Mouse (Mus musculus): ENCODE measurements around the gene Smurf2.
A peak's percentile ranks its signal among the peaks of the same experiment; 100 is the strongest.

The Smurf2 gene

DNA sequence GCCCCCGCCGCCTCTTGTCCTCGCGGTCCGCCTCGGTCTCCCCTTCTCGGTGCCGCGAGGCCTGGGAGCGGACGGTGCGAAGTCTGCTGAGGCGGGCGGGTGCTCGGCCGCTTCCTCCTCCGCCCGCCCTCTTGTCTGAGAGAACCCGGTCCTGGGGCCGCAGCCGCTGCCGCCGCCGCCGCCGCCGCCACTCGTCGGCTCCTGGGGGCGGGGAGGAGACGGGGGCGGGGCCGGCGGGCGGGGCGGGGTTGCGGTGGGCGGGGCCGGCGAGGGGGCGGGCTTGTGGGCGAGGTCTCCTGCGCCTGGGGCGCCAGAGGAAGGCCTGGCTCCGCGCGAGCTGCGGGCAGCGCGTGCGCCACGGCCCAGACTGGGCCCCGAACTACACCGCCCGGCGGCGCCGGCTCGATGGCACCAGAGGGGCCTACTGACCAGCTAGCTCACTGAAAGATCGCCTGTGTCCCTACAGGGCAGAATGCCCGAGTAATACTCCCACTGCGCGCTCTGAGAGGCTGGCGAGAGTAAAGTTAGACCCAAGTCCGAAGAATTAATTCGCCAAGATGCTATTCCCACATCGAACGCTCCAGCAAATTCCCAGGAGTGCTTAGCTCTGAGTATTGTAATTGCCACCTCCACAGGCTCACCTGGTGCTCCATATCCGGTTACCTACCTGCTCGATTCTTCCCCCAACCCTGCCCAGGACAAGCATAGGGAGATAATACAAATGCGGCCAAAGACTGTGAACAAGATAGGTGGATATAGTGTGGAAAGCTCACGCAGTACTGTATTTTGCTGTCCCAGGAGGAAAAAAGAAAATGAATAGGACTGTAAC lies at the start of gene Smurf2:
Gene Smurf2, minus strand, starts transcription at position 165 of the 829 bp plus-strand sequence.
- DNase-seq (ENCODE audit: low read depth, low spot score), result peak; percentile 62

DNA sequence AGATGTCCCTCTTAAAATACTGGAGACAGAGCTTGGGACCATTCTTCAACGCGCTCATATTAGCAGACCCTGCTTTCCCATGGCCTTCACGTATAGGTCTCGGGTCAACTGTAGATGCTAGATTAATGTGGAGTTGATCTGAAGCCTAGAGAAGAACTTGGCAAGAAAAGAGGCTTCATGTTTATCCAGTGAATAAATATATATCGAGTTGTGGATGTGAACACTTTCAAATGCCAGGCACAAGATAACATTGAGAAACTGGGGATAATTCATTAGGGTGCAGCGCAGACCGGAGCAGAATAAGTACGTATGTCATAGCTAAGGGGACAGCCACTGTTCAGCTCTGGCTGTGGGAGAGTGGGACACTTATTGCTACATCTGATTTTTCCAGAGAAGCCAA lies 49.3 kb upstream of the Smurf2 start:
- no peak for DNase-seq (ENCODE audit: low read depth, low spot score)

DNA sequence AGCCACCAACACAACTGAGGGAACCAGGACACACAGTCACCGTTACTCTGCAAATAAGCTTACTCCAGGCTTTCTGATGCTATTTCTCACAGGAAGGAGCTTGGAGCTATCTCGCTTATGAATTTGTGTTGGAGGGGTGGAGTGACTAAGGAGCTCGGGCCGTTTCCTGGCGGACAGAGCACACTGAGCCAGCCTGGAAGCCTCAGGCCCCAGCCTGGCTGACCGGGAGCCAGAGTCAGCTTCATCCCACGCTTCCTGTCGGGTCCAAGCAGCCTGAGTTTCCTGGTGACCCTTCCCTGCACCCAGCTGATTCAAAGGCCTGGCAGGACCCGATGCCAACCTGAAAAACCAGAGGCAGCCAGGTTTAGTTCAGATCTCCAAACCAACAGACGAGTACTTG lies 47.1 kb upstream of the Smurf2 start:
- no peak for DNase-seq (ENCODE audit: low read depth, low spot score)

DNA sequence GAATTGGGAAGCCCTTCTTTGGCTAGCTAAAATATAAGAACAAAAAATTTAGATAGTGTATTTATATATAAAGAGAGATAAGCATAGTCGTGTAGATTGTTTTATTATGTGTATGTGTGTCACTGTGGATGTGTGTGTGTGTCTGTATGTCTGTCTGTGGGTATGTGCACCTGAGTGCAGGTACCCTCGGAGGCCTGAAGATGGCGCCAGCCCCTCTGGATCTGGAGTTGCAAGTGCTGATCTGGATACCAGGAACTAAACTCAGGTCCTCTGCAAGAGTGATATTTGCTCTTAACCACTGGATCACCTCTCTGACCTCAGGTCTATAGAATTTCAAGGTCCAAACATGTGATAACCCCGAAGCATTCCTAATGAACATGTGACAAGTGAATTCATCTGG lies 45.4 kb upstream of the Smurf2 start:
- DNase-seq (ENCODE audit: low read depth, low spot score), result no peak

DNA sequence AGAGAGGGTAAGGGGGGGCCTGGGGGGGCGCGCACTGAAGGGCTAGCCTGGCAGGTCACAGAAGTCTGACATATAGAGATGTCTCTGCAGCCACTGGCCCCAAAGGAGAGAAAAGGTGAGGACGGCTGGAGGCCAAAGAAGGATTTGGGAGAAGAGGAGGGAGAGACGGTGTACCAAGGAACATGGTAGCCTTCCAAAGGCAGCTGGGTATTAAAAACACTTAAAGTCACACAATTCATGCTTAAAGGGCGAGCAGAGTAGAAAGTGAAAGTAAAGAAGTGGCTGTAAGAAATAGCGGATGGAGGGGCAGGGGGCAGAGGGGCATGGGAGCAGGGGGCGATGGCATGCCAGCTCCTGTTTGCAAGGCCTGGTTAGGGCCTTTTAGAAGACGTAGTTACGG lies 41.8 kb upstream of the Smurf2 start:
- DNase-seq (ENCODE audit: low read depth, low spot score), result no peak

DNA sequence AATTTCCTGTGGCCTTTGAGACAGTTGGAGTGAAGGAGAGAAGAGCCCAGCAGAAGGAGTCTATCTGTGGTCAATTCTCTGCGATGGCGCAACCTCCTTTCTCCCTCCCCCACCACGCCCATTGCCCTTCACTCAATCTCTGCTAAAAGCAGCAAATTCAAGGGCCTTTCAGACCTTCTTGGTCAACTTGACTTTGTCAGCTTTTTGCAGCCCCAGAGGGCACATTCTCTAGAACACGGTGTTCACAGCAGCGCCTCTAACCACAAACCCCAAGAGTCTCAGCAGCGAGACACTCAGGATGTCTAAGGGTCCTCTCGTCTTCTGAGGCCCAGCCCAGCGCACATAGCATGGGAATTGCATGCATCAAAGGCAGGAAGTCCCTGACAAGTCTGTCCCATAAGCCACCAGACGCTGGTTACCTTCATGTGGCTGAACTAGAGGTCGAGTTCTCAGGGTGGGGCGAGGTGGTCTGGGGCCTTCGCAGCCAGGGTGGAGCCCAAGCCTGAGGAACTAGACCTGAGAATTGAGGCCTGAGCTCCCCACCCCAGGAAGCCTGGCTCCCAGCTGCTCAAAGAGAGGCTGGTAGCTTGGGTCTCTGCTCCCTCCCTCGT lies 41.1 kb upstream of the Smurf2 start:
- no peak for DNase-seq (ENCODE audit: low read depth, low spot score)

DNA sequence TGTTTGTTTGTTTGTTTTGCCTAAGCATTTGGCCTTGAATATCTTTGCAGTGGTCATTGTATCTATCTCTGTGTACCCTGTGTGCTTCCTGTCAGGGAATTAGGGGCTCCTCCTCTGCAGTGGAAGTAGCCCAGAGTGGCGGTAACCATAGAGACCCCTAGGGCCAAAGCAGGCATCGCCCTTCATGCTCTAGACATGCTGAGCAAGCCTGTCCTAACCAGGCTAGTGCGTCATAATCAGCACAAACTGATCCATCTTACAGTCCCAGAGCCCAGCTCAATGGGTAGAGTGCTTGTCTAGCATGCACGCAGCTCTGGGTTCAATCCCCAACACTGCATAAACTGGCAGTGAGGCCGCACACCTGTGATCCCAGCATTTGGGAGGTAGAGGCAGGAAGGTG lies 38.6 kb upstream of the Smurf2 start:
- DNase-seq (ENCODE audit: low read depth, low spot score), result no peak

DNA sequence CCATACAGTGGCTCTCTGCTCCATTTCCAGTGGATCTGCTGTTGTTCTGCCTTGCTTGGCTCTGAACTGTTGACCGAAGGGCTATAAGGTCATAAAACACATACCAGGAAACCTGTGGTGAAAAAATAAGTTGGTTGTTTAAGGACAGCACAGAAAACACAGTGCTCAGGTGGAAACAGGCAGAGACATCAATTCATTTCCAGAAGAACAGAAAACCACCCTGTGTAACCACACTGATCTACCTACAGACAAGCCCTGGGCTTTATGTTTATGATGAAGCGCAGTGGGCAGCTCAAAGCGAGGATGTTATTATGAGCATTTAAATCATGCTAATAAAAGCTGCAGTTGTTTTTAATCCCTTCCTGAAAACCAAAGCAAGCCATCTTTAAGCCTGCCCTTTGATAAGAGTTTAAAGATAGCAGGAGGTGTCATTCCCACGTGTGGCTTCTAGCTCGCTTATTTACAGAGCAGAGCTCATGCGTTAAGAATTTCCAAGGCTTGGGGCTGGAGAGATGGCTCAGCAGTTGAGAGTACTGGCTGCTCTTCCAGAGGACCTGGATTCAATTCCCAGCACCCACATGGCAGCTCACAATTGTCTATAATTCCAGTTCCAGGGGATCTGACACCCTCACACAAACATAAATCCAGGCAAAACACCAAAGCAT lies 38.0 kb upstream of the Smurf2 start:
- no peak for DNase-seq (ENCODE audit: low read depth, low spot score)

DNA sequence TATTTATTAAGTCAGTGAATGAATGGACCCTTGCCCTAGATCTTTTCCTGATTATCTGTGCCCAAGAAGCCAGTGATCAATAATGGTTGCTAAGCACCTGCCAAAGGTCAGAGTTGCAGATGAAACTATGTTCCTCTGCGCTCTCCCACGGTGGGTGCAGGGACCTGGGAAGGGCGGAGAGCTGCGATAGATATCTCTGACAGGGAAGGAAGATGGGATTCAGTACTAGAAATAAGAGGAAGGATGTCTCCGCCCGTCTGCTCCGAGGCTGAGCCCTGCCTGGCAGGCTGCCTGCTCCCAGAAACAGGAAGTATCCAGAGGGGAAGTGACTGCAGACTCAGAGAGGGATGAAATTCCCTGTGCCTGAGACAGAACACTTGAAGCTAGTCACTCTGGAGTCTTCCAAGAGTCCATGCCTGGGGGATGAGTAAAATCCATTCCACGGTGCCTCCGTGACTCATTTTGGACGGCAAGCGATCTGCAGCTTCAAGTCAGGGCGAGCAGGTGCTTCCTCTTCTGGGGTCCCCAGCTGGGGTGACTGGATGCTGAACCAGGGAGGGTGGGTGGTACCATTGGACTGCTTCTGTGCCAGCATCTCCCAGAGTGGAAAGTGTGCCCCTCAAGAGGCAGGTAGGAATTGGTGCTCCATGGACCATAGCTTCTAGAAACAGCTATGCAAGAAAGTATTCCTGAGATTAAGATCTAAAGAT lies 36.9 kb upstream of the Smurf2 start:
- no peak for DNase-seq (ENCODE audit: low read depth, low spot score)

DNA sequence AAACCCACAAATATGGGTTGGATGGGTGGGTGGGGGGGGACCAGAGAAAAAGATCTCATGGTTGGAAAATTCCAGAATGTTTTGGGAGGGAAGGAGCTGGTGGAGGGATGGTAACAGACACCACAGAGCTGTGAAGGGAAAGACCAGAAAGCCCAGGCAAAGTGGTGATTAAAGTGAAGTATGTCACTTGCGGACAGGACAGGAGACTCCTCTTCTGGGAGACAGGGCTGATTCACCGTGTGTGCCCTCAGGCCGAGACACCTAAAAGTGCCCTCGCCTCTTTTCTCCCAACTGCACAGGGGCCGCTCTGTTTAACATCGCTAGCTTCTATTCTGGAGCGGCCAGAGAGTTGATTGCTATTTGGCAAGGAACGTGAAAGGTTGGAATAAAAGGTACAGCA lies 34.1 kb upstream of the Smurf2 start:
- no peak for DNase-seq (ENCODE audit: low read depth, low spot score)

DNA sequence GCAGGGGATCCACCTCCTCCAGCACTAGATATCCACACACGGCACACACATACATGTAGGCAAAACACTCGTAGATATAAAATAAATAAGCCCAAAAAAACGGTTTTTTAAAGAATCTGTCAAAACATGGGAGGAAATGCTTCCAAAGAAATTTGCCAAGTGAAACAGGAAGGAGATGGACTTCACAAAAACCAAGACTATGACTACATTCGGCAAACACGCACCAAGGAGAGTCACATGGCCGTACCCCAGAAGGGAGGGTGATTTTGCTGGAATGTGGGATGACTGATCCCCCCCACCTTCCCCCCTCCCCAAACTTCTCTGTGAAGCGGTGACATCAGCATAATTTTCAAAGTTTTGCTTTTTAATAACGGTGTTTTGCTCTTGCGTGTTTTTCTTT lies 33.6 kb upstream of the Smurf2 start:
- DNase-seq (ENCODE audit: low read depth, low spot score), result no peak

DNA sequence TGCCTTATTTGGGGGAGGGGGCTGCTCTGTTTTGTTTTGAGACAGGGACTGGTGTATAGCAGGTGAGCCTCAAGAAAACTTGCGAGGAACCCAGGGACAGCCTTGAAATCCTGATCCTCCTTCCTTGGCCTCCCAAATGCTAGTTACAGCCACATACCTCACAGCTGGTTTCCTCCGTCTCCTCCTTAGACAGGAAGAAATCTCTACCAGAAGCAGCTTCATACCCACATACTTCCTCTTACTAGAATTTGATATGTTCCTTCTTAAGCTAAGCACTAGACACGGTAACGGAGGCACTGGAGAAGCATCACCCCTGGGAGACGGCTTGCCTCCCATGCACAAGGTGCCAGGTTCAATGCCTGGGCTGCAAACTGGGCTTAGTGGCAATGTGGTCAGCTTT lies 16.8 kb upstream of the Smurf2 start:
- no peak for DNase-seq (ENCODE audit: low read depth, low spot score)

DNA sequence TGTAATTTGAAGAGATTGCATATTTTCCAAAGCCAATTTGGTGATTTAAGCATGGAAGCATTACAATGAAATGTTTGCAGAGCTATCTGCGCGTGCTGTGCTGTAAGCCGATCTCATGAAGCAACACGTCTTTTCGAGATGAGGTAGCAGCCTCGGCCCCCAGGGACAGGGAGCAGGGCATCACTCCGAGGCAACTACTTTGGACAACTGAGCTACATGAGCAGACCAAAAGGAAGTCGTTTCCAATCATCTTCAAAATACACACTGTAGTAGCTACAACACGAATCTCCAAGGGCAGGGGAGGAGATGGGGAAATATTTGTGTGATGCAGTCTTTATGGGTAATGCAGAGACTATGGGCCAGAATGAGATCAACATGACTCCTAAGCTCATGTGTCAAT lies 9.9 kb upstream of the Smurf2 start:
- no peak for DNase-seq (ENCODE audit: low read depth, low spot score)

DNA sequence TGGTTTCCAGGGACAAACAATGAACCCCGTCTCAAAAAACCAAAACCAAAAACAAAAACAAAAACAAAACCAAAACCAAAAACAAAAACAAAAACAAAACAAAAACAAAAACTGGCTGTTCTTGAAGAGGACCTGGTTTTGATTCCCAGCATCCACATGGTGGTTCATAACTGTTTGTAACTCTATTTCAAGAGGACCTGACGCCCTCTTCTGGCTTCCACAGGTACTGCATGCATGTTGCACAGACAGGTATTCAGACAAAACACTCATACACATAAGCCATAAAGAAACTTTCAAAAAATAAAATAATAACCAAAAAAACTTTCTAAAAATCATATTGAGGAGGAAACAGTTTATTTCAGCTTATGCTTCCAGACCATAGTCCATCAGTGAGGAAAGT lies 8.4 kb upstream of the Smurf2 start:
- no peak for DNase-seq (ENCODE audit: low read depth, low spot score)

DNA sequence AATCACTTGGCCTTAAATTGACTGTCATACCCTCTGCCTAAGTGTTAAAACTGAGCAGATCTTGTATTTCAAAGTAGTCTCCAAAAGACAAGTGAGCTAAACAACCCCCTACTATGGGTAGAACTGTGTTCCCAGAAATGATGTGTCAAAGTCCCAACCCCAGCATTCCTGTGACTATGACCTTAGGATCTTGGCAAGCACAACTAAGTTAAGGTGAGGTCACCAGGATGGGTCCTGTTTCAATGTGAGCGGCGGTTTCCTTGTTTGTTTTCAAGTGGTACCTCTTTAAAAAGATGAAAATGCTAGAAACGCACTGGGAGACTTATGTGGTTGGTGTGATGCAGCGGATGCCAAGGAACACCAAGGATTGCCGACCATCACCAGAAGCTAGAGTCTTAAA lies 7.4 kb upstream of the Smurf2 start:
- no peak for DNase-seq (ENCODE audit: low read depth, low spot score)

DNA sequence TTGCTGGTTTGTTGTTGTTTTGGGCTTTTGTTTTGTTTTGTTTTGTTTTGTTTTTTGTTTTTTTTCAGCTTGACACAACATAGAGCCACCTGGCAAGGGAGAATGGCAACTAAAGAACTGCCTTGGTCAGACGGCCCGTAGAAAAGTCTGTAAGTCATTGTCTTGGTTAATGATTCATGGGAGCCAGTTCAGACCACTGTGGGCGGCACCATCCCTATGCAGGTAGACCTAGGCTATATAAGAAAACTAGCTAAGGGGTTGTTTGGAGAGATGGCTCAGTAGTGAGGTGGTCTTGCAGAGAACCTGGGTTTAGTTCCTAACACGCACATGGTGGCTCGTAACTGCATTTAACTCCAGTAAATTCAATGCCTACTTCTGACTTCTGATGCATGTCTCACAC lies 6.7 kb upstream of the Smurf2 start:
- DNase-seq (ENCODE audit: low read depth, low spot score), result no peak

DNA sequence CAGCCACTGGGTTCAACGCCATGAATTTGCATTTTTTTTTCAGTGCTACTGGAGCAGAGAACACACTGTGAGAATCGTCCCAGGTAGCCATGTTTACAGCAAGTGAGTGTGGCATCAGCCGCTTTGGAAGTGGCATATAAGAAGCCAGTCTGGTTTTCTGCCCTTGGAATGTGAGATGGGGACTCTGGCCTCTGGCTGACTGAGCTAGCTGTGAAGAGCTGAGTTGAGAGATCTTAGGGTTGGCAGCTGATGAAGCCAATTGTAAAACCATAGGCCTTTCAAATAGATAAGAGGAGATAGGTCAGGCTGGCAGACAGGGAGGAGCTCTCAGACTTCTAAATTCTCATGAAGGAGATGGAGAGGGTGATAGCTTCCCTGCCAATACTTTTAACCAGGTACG lies 6.2 kb upstream of the Smurf2 start:
- DNase-seq (ENCODE audit: low read depth, low spot score), result no peak

DNA sequence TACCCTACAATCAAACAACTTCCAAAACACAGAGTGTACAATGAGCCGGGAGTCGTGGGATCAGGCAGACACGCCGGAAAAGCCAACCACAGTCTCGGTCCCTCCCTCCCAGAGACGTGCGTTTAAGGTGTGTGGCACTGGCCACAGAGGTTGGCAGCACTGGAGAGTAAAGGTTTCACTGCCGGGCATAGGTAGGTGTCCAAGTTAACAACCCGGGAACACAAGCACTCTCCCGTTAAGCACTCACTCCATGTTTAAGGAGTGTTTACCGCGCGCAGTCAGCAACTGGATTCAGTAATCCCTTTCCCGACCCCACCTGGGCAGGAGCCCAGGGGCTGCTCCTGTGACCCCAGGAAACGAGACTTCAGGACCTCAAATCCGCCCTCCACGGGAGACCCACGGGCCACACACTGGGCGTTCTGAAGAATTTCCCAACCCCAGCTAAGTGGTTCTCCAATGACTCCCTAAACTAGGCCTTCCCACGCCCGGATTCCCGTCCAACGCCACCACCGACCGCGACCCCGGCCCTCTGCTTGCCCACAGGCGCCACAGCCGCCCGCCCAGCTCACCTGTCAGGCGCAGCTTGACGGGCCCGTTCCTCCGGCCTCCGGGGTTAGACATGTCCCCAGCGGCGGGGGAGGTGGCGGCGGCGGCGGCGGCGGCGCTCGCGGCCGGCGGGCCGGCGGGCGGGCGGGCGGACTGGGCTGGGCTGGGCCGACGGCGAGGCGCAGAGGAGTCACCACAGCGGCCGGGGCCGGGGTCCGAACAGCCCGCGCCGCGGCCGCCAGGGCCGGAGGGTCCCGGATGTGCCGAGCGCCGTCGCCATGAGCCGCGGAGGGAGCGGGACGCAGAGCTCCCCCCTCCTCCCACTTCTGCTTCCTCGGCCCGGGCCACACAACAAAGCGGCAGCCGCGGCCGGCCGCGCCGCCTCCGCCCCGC lies 634 bp downstream of the Smurf2 start:
- DNase-seq (ENCODE audit: low read depth, low spot score), result peak; percentile 27

DNA sequence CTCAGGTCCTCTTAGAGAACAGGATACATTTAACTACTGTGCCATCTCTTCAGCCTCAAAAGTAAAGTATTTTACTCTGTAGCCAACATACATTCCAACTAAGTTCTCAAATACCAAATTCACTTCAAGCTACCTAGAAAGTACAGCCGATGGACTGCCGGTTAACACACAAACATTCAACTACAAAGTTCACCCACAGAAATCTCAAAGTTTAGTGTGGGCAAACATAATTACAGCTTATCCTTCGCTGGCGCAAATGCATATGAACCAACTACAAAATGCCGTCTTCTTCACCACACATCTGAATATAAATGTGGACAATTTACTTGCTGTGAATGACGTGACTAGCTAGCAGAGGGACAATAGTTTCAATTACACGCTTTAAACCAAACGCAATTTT lies 1.6 kb downstream of the Smurf2 start:
- DNase-seq (ENCODE audit: low read depth, low spot score), result no peak

DNA sequence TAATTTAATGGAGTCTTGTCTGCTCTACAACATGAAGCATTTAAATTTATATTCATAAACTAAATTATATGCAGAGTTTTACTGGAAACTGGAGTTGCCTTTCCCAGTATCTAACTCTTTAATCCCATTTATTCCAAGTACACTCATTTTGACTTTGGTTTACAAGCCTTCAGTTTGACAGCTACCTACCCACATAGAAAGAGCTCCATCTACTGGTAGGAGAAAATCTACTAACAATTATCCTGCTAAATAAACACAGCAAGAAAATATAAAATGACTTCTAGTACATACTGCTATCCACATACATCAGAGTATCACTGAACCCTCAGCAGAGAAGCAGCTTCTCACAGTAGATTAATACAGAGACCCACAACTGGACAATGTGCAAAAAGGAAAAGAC lies 9.3 kb downstream of the Smurf2 start:
- DNase-seq (ENCODE audit: low read depth, low spot score), result peak; percentile 20

DNA sequence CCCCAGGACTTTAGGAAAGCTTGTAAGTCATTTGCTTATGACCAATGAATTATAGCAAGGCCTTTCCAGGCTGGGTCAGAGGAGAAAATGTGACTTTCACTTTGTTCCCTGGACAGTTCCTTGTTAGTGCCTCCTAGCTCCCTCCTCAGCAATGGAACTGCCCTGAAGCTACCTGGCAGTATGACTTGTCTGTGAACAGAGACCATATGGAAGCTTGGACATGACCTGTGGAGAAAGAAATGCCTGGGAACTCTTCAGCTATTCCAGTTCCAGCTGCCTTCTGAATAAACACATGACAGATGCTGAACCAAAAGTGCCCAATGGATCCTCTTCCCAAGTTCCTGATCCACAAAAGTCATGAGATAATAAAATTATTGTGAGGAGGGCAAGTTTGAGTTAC lies 12.5 kb downstream of the Smurf2 start:
- no peak for DNase-seq (ENCODE audit: low read depth, low spot score)
